In genomic region chr1:54557301-54558229, GRCm38 (mm10) we compare ENCODE assay signal across 8 mouse cellular contexts. TPM values are rescaled to one million over a fixed set of nuclear protein-coding genes. Genes with fewer than 3 reads are reported as not detected.
DNase-seq lines count a peak whose midpoint lies in the region; ATAC-seq and TF ChIP-seq lines count a peak whose summit lies in the region.

Gene Pgap1, minus strand, starts transcription at chr1:54557684.

- H3K9me3 ChIP-seq in ES-Bruce4 (replicated peaks; ENCODE audit: control insufficient read depth, insufficient read depth, low read length, poor library complexity, severe bottlenecking): no peaks in the 10 kb centered on the region
- H3K9me3 ChIP-seq in hindbrain, embryonic 10.5 days: no peaks in the 10 kb centered on the region
- H3K9me3 ChIP-seq in lung, embryonic 15.5 days: no peaks in the 10 kb centered on the region

- peak within 1 kb of the TSS; percentile 95 for H3K4me3 ChIP-seq in ES-Bruce4 (ENCODE audit: low read depth, low read length)
- peak within 1 kb of the TSS; percentile 83 for H3K4me3 ChIP-seq in hindbrain, embryonic 10.5 days
- peak within 1 kb of the TSS; percentile 80 for H3K4me3 ChIP-seq in lung, embryonic 15.5 days
- H3K4me3 ChIP-seq in olfactory bulb, adult 2 months (ENCODE audit: insufficient read depth, low read depth, low read length): peak within 1 kb of the TSS; percentile 86

- no peaks in the 10 kb centered on the region for H3K36me3 ChIP-seq in ES-Bruce4 (ENCODE audit: control insufficient read depth, insufficient read depth, low read length, poor library complexity, severe bottlenecking)
- no peaks in the 10 kb centered on the region for H3K36me3 ChIP-seq in hindbrain, embryonic 10.5 days
- no peaks in the 10 kb centered on the region for H3K36me3 ChIP-seq in lung, embryonic 15.5 days

- no peaks in the 10 kb centered on the region; the same call in 1 of the 2 replicates for H3K27me3 ChIP-seq in ES-Bruce4 (ENCODE audit: control insufficient read depth, insufficient read depth, low read length, poor library complexity, severe bottlenecking)
- H3K27me3 ChIP-seq in hindbrain, embryonic 10.5 days (ENCODE audit: insufficient read depth, poor library complexity, severe bottlenecking): no peaks in the 10 kb centered on the region
- H3K27me3 ChIP-seq in lung, embryonic 15.5 days: no peaks in the 10 kb centered on the region

- H3K27ac ChIP-seq in ES-Bruce4 (ENCODE audit: insufficient read depth, low read length): no peak within 1 kb of the TSS
- peak within 1 kb of the TSS; percentile 87 for H3K27ac ChIP-seq in hindbrain, embryonic 10.5 days
- H3K27ac ChIP-seq in lung, embryonic 15.5 days: peak within 1 kb of the TSS; percentile 80
- H3K27ac ChIP-seq in olfactory bulb, adult 2 months (ENCODE audit: insufficient read depth, low read depth, low read length): peak within 1 kb of the TSS; percentile 91

- under 1% methylated on average over 59 of the region's 59 CpGs for WGBS in hindbrain, embryonic 10.5 days
- under 1% methylated on average over 54 of the region's 59 CpGs for WGBS in lung, embryonic 15.5 days
- WGBS in olfactory bulb, adult 2 months: 1% methylated on average over 59 of the region's 59 CpGs

- peak; percentile 98 for ATAC-seq in frontal cortex, adult (ENCODE audit: low TSS enrichment)
- ATAC-seq in lung, embryonic 15.5 days (ENCODE audit: borderline replicate concordance, extremely low read depth, low FRiP score, low TSS enrichment): peak; percentile 99

- peak within 1 kb of the TSS; percentile 72 for H3K9ac ChIP-seq in ES-Bruce4 (ENCODE audit: low read depth, poor library complexity, severe bottlenecking)
- peak within 1 kb of the TSS; percentile 68 for H3K9ac ChIP-seq in lung, embryonic 15.5 days

- TF ChIP-seq CTCF in ES-Bruce4 (IDR thresholded peaks at IDR 0.05; ENCODE audit: low read depth, low read length): no peak
- no peak for TF ChIP-seq CTCF in olfactory bulb, adult 2 months (IDR thresholded peaks at IDR 0.05; ENCODE audit: insufficient read depth, low read depth, low read length)

- H3K4me1 ChIP-seq in ES-Bruce4 (ENCODE audit: control insufficient read depth, insufficient read depth, low read length): peaks cover 1% of the 10 kb centered on the region
- peaks cover 14% of the 10 kb centered on the region for H3K4me1 ChIP-seq in hindbrain, embryonic 10.5 days (replicated peaks)
- H3K4me1 ChIP-seq in lung, embryonic 15.5 days: 0 out of 2 replicates have a peak, but pooled peaks cover 3% of the 10 kb centered on the region
- H3K4me1 ChIP-seq in olfactory bulb, adult 2 months (ENCODE audit: control insufficient read depth, insufficient read depth, low read length): no peaks in the 10 kb centered on the region; the same call in 1 of the 2 replicates

- TF ChIP-seq EP300 in ES-Bruce4 (IDR thresholded peaks at IDR 0.05; ENCODE audit: insufficient read depth, low read depth, low read length): no peak

- H3K4me2 ChIP-seq in lung, embryonic 15.5 days: peak within 1 kb of the TSS; percentile 97

- peak; percentile 53 for TF ChIP-seq POLR2A in ES-Bruce4 (IDR thresholded peaks at IDR 0.05; ENCODE audit: insufficient read depth, low read length)
- peak; percentile 91 for TF ChIP-seq POLR2A in olfactory bulb, adult 2 months (IDR thresholded peaks at IDR 0.05; ENCODE audit: insufficient read depth, low read depth, low read length)

- DNase-seq in cerebellum, adult 18-20 months: peak; percentile 92 to 94
- peak; percentile 93 for DNase-seq in hindbrain, embryonic 10.5 days (ENCODE audit: low spot score)
- DNase-seq in layer of hippocampus, adult 9-10 months (ENCODE audit: low spot score): peak; percentile 61
- peak; percentile 82 to 84 for DNase-seq in thymus, adult 18-20 months

RNA-seq across cellular contexts. Expression of gene Pgap1, which starts in this region (rescaled TPM):
- 14.6 and 15.9 TPM in 2 replicates for polyA plus RNA-seq in ES-Bruce4 (2011; ENCODE audit: insufficient read depth, insufficient read length, low read depth, missing spikeins)
- polyA plus RNA-seq in hindbrain, embryonic 10.5 days (2016; fragmentation: Nextera tagmentation; extraction: Ambion mirVana): 7.4 and 7.6 TPM in 2 replicates
- polyA plus RNA-seq in lung, embryonic 15.5 days (2015; fragmentation: Nextera tagmentation; extraction: Ambion mirVana): 5.1 and 5.5 TPM in 2 replicates
- not detected in 2 replicates for polyA plus RNA-seq in olfactory bulb, adult 2 months (2012; ENCODE audit: insufficient read depth, insufficient read length, low replicate concordance, missing spikeins)
